8 mouse cellular contexts compared by ENCODE assay signal in genomic region chr4:143120008-143120407, GRCm38 (mm10).
DNase-seq lines count a peak whose midpoint lies in the region.

No protein-coding gene starts in this region.

- peak; percentile 73 for DNase-seq in adrenal gland, postnatal 14 days
- DNase-seq in adrenal gland, postnatal 4 days (ENCODE audit: low spot score in 2 of 2) = no peak
- DNase-seq in layer of hippocampus, adult 8-10 months (ENCODE audit: low spot score in 2 of 2) = peak; percentile 33 to 35
- no peak for DNase-seq in layer of hippocampus, postnatal 25 days (ENCODE audit: extremely low spot score in 1 of 2, low spot score in 1 of 2)
- peak; percentile 50 to 59 for DNase-seq in adrenal gland, postnatal 36 days
- peak; percentile 89 for DNase-seq in fat pad, adult 2 months (ENCODE audit: extremely low read depth, low read depth, low spot score)
- DNase-seq in thymus, adult 18-20 months = no peak
- no peak for DNase-seq in urinary bladder, postnatal 10 days (ENCODE audit: low spot score)

Comparison
In these comparisons a context has a peak if more than half of its experiments do, and no peak if none do; other contexts are left out.
1. DNase-seq: peak in adrenal gland, postnatal 14 days (single experiment), layer of hippocampus, adult 8-10 months (2 of 2), adrenal gland, postnatal 36 days (2 of 2) and fat pad, adult 2 months (single experiment); none in adrenal gland, postnatal 4 days (0 of 2), layer of hippocampus, postnatal 25 days (0 of 2), thymus, adult 18-20 months (0 of 2) and urinary bladder, postnatal 10 days (single experiment).